Mouse (Mus musculus) liver, adult 2 months (tissue): ENCODE results near the gene Map2k7. TPM values are rescaled to one million over a fixed set of nuclear protein-coding genes. Genes with fewer than 3 reads are reported as not detected.

Source experiments
- DNase-seq: peaks from one replicate; pipeline ENCODE4 v3.0.0-alpha.2; 2011; ENCODE audit warnings: low read depth, low spot score; ENCODE audit errors: extremely low read depth
- H3K27ac ChIP-seq: fragments of 200-500 bp; replicated peaks from 2 replicates; pipeline ENCODE4 v1.5.1; 2012; ENCODE audit warnings: low read depth, mild to moderate bottlenecking, control low read depth, inconsistent platforms, low read length; ENCODE audit not compliant: insufficient read depth
- H3K27me3 ChIP-seq: fragments of 200-500 bp; 2 replicates; pipeline ENCODE4 v1.6.1; 2012; ENCODE audit warnings: mild to moderate bottlenecking, moderate library complexity, low read length, inconsistent platforms; ENCODE audit not compliant: control insufficient read depth, insufficient read depth
- H3K36me3 ChIP-seq: fragments of 200-500 bp; 2 replicates; pipeline ENCODE4 v1.6.1; 2012; ENCODE audit warnings: low read length, inconsistent platforms; ENCODE audit not compliant: control insufficient read depth, insufficient read depth
- H3K4me1 ChIP-seq: fragments of 200-500 bp; 2 replicates; pipeline ENCODE4 v1.6.1; 2011; ENCODE audit warnings: low read length; ENCODE audit not compliant: control insufficient read depth, insufficient read depth
- H3K4me3 ChIP-seq: fragments of 200-500 bp; 2 replicates; pipeline ENCODE4 v1.5.1; 2011; ENCODE audit warnings: low read depth, mild to moderate bottlenecking, control low read depth, low read length, moderate library complexity; ENCODE audit not compliant: insufficient read depth
- H3K79me2 ChIP-seq: fragments of 200-500 bp; 2 replicates; pipeline ENCODE4 v1.6.1; 2012; ENCODE audit warnings: inconsistent platforms, mild to moderate bottlenecking, low read length, moderate library complexity; ENCODE audit not compliant: control insufficient read depth, insufficient read depth
- H3K9ac ChIP-seq: fragments of 200-500 bp; 2 replicates; pipeline ENCODE4 v1.6.1; 2012; ENCODE audit warnings: low read depth, mild to moderate bottlenecking, control low read depth, inconsistent platforms, low read length
- CTCF ChIP-seq: fragments of 200-500 bp; IDR thresholded peaks from 2 replicates; pipeline ENCODE4 v1.5.1; 2011; ENCODE audit warnings: low read depth, low read length, control low read depth
- POLR2A ChIP-seq: fragments of 200-500 bp; IDR thresholded peaks from 2 replicates; pipeline ENCODE4 v1.6.1; 2011; ENCODE audit warnings: low read length, control low read depth; ENCODE audit not compliant: insufficient read depth; ENCODE audit errors: extremely low read depth
- WGBS: fragments of 180-500 bp; shearing (Covaris S2); methylation state at CpG from one replicate; pipeline ENCODE4 v1.1.7; 2018; 5-methylcytosine and 5-hydroxymethylcytosine counted together
- polyA plus RNA-seq: library from polyadenylated mRNA; depleted of rRNA; stranded (reverse); fragments of >200 nt; gene quantifications from 2 replicates; pipeline ENCODE4 v1.2.3, GENCODE M21; 2012
- total RNA-seq: library from RNA; depleted of rRNA; stranded (reverse); fragments of >200 nt; gene quantifications from 2 replicates; pipeline ENCODE4 v1.2.3, GENCODE M21; 2014

The Map2k7 gene
- total and polyA plus RNA-seq, 2 experiments, result 9.5 to 26.1 TPM

- no peak within 1 kb of the TSS for H3K9ac ChIP-seq
- no peak for TF ChIP-seq CTCF
- TF ChIP-seq POLR2A, result no peak
- peaks cover 3% of the 10 kb centered on the region; the same call in 1 of the 2 replicates for H3K4me1 ChIP-seq
- H3K27me3 ChIP-seq, result no peaks in the 10 kb centered on the region
- no peak within 1 kb of the TSS for H3K27ac ChIP-seq
- peak; percentile 68 for DNase-seq
- peaks cover 5% of the 10 kb centered on the region for H3K36me3 ChIP-seq
- 12% methylated on average over 26 of the region's 33 CpGs for WGBS
- H3K4me3 ChIP-seq, result peak within 1 kb of the TSS; percentile 33; the same call in 1 of the 2 replicates
- no peaks in the 10 kb centered on the region for H3K79me2 ChIP-seq
Observed at GRCm38 (mm10) chr8:4259125-4259804, 20.7 kb downstream of the Map2k7 start, which contains the start of gene Ctxn1. TSS of gene Ctxn1 (minus strand) at chr8:4259274.

GRCm38 (mm10) chr8:4259805-4260170 is 21.2 kb downstream of the Map2k7 start:
- no peak for DNase-seq
- H3K27ac ChIP-seq, result no peak overlapping the region

GRCm38 (mm10) chr8:4263105-4263791 is 24.7 kb downstream of the Map2k7 start:
- H3K36me3 ChIP-seq, result peaks cover 20% of the 10 kb centered on the region

More at GRCm38 (mm10) chr8:4259805-4260170, 21.2 kb downstream of the Map2k7 start:
- 92% methylated on average over 4 of the region's 4 CpGs for WGBS
- Histone ChIP-seq H3K4me3 (no peak overlapping the region), H3K36me3 (peaks cover 5% of the 10 kb centered on the region), H3K4me1 (0 out of 2 replicates have a peak, but pooled peaks cover 3% of the 10 kb centered on the region), H3K9ac (no peak overlapping the region), H3K79me2 (no peaks in the 10 kb centered on the region), H3K27me3 (no peaks in the 10 kb centered on the region)
- TF ChIP-seq POLR2A, result no peak
- TF ChIP-seq CTCF, result no peak

GRCm38 (mm10) chr8:4265160-4265914 is 26.8 kb downstream of the Map2k7 start:
- TF ChIP-seq CTCF, result no peak
- no peak for TF ChIP-seq POLR2A
- H3K36me3 ChIP-seq, result peaks cover 37% of the 10 kb centered on the region
- DNase-seq, result no peak
- 92% methylated on average over 15 of the region's 15 CpGs for WGBS
- H3K4me1 ChIP-seq, result no peaks in the 10 kb centered on the region
- H3K27me3 ChIP-seq, result no peaks in the 10 kb centered on the region
- H3K9ac ChIP-seq, result no peak overlapping the region
- H3K27ac ChIP-seq, result no peak overlapping the region
- no peaks in the 10 kb centered on the region for H3K79me2 ChIP-seq
- no peak overlapping the region for H3K4me3 ChIP-seq

More at GRCm38 (mm10) chr8:4263105-4263791, 24.7 kb downstream of the Map2k7 start:
- Histone ChIP-seq H3K27ac (no peak overlapping the region), H3K27me3 (no peaks in the 10 kb centered on the region), H3K9ac (no peak overlapping the region), H3K4me1 (0 out of 2 replicates have a peak, but pooled peaks cover 3% of the 10 kb centered on the region), H3K4me3 (no peak overlapping the region), H3K79me2 (no peaks in the 10 kb centered on the region)
- WGBS, result 77% methylated on average over 8 of the region's 8 CpGs
- TF ChIP-seq CTCF (no peak), POLR2A (no peak)
- no peak for DNase-seq

GRCm38 (mm10) chr8:4267627-4268026 is 29.1 kb downstream of the Map2k7 start:
- peaks cover 40% of the 10 kb centered on the region for H3K36me3 ChIP-seq
- TF ChIP-seq CTCF, result peak; percentile 59
- no peak for TF ChIP-seq POLR2A
- H3K27me3 ChIP-seq, result no peaks in the 10 kb centered on the region
- H3K27ac ChIP-seq, result no peak overlapping the region
- no peak overlapping the region for H3K4me3 ChIP-seq
- H3K4me1 ChIP-seq, result no peaks in the 10 kb centered on the region
- no peaks in the 10 kb centered on the region for H3K79me2 ChIP-seq
- no peak for DNase-seq
- 89% methylated on average over 15 of the region's 15 CpGs for WGBS
- no peak overlapping the region for H3K9ac ChIP-seq
